Mouse (Mus musculus) activated CD4-positive, CD25-positive, alpha-beta regulatory T cell, adult 4 months (primary cell): ENCODE results near the gene Pex14. TPM values are rescaled to one million over a fixed set of nuclear protein-coding genes. Genes with fewer than 3 reads are reported as not detected.

Experiments
- ATAC-seq: one replicate; pipeline ENCODE4 v1.8.0; 2017
- polyA plus RNA-seq, 2 experiments: library from polyadenylated mRNA; unstranded; fragments of 100-300 nt; shearing (Covaris generic); gene quantifications; one replicate each; pipeline ENCODE4 v1.2.1; 2017

The Pex14 gene
- polyA plus RNA-seq, 2 experiments from 2014 or later, result 11.9 to 17.9 TPM

- ATAC-seq, result no peak
Observed at GRCm38 (mm10) chr4:148915849-148916248, 183.8 kb downstream of the Pex14 start.

GRCm38 (mm10) chr4:148914863-148915622 lies 184.6 kb downstream of the Pex14 start:
- no peak for ATAC-seq

- no peak for ATAC-seq
Observed at GRCm38 (mm10) chr4:148912826-148913590, 186.7 kb downstream of the Pex14 start.

DNA sequence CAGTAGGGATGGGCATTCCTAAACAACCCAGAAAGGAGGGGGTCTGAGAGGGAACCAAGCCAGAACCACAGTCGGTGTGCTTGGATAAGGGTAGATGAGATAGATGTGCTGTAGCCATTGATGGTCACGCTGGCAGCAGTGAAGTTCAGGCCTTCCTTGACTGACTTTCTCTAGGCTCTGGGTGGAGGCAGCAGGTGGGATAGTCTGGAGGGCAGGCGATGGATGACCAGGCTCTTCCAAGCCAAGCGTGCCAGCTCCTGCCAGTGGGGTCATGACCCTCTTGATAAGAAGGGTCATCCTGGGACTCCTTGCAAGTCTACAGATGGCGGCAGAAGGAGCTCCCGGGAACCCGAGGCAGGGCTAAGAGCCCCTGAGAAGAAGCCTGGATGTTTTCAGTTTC lies 187.5 kb downstream of the Pex14 start:
- no peak for ATAC-seq

Other genes starting within 250 kb of the Pex14 start
- gene Dffa, start 4.3 kb upstream of the Pex14 start, polyA plus RNA-seq, result 10 to 100 TPM; 26.0 to 32.4 TPM
- under 1 TPM in 1 of 2 experiments, not detected in 1; 0.67 TPM for gene Cort, start 26.9 kb upstream of the Pex14 start, polyA plus RNA-seq
- 10 to 100 TPM; 15.6 to 17.7 TPM for gene Cenps, start 37.8 kb upstream of the Pex14 start, polyA plus RNA-seq
- 10 to 100 TPM; 44.0 to 74.8 TPM for gene Pgd, start 66.9 kb upstream of the Pex14 start, polyA plus RNA-seq
- gene Kif1b, start 207.8 kb upstream of the Pex14 start, polyA plus RNA-seq, result 10 to 100 TPM; 11.0 to 15.4 TPM